Mouse (Mus musculus) liver, postnatal 0 days (tissue): ENCODE measurements around the gene Det1.

Experiments
- CTCF ChIP-seq: sonication (generic); IDR thresholded peaks from 2 replicates; pipeline ENCODE4 v1.5.1; 2016; ENCODE audit warnings: antibody characterized with exemption, low read depth
- EP300 ChIP-seq: IDR thresholded peaks from 2 replicates; pipeline ENCODE4 v1.6.1; 2016; ENCODE audit warnings: antibody characterized with exemption, low read depth, mild to moderate bottlenecking

DNA sequence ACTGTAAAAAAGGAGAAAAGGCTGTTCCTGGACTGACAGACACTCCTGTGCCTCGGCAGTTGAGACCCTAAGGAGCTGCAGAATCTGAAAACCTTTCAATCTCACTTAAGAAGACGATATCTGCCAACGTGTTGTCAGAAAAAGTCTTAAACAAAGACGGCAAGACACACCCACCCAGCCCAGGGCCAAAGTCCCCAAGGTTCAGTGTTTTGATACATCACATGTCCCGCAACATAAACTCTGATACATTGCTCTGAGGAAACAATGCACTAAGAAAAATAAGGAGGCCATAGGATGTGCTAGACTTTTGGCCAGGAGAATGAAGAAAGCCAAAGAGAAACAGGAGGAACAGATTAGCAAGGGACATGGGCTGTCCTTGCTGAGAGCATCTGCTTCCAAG is 25.8 kb upstream of the Det1 start:
- TF ChIP-seq CTCF (no peak), EP300 (no peak)
